Mouse (Mus musculus): Measurements from ENCODE around the gene Fahd1. TPM values are rescaled to one million over a fixed set of nuclear protein-coding genes. Genes with fewer than 3 reads are reported as not detected.

Gene Fahd1
- 10 to 100 TPM; 19.8 to 20.6 TPM for total RNA-seq (2021)

- peak; percentile 75 to 96 for DNase-seq (ENCODE audit: extremely low spot score in 1 of 2, low spot score in 1 of 2)
Measured at GRCm38 (mm10) chr17:24850065-24850772, at the start of gene Fahd1. TSS of gene Fahd1 (minus strand) at chr17:24850364.

DNA sequence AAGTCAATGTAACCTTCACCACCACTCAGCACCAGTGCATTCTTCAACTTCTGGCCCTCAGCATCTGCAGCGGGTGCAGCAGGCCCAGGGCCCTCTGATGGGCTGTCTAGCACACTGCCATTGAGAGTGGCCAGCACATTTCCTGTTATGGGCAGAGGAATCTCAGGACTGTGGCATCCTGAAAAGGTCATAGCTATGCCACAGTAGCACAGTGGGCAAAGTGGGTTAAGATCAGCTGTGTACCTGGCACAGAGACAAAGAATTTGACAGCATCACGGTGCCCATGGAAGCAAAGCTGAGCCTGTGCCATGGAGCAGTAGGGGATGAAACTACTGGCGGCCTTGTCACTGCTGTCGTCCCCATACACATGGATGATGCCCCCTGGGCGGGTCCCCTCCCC lies 49.0 kb upstream of the Fahd1 start:
- DNase-seq (ENCODE audit: extremely low spot score in 1 of 2, low spot score in 1 of 2) = no peak

DNA sequence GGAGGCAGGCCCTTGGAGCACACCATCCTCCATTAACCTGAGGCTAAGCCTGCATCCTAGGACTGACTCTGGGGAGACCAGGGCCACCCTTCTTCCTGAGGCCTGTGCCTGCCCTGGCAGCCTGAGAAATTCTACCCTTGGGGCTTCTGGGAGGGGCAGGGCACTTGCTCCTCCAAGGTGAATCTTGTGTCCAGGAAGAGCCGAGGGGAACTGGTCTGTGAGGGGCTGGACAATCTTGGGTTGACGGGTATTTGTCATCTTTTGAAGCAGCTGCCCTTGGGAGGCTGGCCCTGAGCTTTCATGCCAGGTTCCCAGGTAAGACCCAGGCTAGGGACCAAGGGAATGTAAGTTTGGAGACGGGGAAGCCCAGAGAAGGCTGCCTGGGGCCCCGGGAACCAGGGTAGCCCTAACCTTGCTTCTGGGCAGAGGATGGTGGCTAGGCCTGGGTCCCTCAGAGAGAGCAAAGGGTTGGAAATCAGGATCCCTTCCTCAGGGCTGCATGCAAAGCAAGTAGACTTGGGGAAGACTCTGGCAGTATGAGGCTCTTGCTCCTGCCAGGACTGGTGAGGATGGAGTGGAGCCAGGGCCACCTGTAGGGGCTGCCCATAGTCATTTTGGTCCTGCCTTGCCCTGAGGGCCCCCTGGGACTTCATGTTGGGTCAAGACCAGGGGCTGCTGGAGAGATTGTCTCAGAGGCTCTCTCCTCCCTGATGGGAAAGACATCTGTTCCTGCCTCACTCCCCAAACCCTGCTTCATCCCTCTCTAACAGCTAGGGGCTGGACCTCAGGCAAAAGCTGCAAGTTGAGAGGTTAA lies 48.1 kb upstream of the Fahd1 start:
- DNase-seq (ENCODE audit: extremely low spot score in 1 of 2, low spot score in 1 of 2) = no peak

- no peak for DNase-seq (ENCODE audit: extremely low spot score in 1 of 2, low spot score in 1 of 2)
Measured at GRCm38 (mm10) chr17:24897600-24897999, 47.4 kb upstream of the Fahd1 start.

DNA sequence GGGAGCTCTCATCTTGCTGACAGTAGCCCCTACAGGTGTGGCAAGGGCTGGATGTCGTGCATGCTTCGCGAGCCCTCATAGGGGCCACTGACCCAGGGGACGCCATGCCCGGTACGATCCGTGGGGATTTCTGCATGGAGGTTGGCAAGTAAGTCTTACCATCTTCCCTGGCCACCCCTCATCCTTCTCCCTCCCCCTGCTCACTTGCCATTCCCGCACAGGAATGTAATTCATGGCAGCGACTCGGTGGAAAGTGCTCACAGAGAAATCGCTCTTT lies 46.8 kb upstream of the Fahd1 start:
- DNase-seq (ENCODE audit: extremely low spot score in 1 of 2, low spot score in 1 of 2) = no peak

DNA sequence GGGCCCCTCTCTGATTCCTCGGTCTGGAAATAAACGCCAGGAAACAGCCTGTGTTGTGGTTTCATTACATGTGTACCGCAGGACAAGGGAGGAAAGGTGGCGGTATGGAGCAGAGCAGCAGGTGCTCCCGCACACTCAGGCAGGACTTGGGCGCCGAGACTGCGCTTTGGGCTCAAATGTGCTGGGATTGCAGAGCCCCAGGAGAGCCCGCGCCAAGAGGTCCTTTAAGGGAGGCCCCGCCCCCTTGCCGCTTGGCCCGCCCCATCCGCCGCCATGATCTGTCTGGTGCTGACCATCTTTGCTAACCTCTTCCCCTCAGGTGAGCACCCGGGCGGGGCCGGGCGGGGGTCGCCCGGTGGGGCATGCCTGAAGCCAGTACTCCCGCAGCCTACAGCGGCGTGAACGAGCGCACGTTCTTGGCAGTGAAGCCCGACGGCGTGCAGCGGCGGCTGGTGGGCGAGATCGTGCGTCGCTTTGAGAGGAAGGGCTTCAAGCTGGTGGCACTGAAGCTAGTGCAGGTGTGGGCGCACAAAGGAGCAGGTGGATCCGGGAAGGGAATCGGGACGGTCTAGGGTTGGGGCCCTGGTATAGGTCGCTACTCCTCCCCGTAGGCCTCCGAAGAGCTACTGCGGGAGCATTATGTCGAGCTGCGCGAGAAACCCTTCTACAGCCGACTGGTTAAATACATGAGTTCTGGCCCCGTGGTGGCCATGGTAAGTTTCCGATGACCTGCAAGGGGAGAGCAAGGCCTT lies 46.3 kb upstream of the Fahd1 start, which contains the start of gene Nme3:
Nme3 (plus strand) TSS at position 260 of the 752 bp plus-strand sequence.
- peak; percentile 64 to 75 for DNase-seq (ENCODE audit: extremely low spot score in 1 of 2, low spot score in 1 of 2)

DNA sequence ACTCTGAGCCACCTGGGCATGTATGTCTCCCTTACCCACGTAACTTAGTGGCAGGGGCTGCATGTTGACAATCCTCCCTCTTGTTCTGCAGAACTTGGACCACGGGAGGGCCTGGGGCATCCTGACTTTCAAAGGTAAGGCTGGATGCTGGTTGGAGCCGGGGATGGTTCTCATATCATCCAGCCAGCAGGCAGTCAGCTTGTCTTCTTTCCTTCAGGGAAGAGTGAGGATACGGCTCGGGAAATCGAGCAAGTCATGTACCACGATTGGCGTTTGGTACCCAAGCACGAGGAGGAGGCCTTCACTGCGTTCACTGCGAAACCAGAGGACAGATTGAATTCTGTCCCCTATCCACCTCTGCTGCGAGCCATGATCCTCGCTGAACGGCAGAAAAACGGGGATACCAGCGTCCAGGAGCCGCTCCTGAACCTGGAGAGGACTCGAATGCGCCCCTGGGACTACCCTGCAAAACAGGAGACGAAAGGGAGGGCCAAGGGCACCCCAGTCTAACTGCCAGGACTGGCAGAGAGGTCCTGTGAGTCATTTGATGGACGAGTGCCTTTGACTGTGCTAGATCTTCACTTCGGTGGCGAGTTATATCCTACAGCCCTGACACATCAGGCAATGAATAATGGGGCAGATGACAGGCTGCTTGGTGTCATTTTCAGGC lies 45.5 kb upstream of the Fahd1 start:
- DNase-seq (ENCODE audit: extremely low spot score in 1 of 2, low spot score in 1 of 2) = no peak

GRCm38 (mm10) chr17:24894995-24895547 lies 44.9 kb upstream of the Fahd1 start, which contains the start of the genes Eme2 and Mrps34:
TSS of gene Eme2 (minus strand) at chr17:24895087.
TSS of gene Mrps34 (plus strand) at chr17:24895116.
- DNase-seq (ENCODE audit: extremely low spot score in 1 of 2, low spot score in 1 of 2) = peak; percentile 72 to 84

DNA sequence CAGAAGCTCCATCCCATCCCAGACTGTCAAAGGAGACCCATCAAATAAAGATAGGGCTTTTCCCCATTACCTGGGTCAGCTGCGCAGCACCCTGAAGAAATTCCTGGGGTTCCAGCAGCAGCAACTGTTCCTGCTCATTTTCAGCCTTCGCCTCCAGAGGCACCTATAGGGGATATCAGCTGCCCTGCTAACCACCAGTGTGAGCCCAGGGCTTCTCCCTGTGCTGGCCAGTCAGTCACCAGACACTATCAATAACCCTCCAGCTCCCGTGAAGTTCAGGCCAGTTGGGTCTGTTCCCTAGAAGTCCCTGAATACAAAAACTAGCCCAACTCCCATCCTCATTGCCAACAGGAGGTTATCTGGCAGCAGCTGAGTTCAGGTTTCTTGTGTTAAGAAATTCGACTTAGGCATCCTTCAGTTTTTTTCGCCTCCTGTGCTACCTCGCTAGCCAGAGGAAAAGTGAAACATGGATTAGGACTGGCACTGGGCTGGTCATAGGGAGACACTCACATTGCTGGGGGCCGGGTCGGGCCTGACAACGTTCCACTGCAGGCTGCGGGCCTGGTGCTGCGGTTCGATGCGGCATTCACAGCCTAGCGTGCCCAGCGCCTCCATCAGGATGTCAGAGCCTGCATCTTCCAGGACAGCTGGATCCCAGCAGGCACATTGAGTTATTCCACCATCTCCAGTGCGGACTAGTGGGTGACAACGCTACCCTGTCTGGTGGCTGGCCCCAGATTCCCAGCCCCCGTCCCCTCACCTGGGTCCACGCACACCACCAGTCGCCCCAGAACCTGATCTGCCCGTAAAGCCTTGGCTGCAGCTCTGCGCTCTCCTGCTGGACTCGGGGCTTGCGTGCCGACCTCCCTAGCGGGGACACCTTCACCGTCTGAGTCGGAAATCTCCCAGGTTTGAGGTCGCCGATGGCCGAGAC lies 44.2 kb upstream of the Fahd1 start:
- no peak for DNase-seq (ENCODE audit: extremely low spot score in 1 of 2, low spot score in 1 of 2)

DNA sequence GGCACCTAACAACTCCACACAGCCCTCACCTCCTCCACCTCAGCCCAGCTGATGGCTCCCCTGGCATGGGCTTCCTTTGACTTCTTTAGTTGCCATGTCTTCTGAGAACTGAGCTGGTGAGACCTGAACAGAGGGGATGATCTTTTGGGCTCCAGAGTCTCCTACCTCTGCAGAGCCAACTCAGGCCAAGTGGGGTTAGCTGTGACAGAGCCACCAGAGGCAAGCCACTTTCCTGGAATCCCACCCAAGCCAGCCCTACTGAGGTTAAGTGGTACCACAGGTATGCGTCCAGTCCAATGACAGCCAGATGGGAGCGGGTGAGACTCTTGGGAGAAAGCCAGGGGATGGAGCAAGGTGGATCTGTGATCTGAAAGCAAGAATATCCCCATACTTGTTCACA lies 43.1 kb upstream of the Fahd1 start:
- DNase-seq (ENCODE audit: extremely low spot score in 1 of 2, low spot score in 1 of 2) = no peak

GRCm38 (mm10) chr17:24892785-24893184 lies 42.6 kb upstream of the Fahd1 start:
- DNase-seq (ENCODE audit: extremely low spot score in 1 of 2, low spot score in 1 of 2) = no peak

DNA sequence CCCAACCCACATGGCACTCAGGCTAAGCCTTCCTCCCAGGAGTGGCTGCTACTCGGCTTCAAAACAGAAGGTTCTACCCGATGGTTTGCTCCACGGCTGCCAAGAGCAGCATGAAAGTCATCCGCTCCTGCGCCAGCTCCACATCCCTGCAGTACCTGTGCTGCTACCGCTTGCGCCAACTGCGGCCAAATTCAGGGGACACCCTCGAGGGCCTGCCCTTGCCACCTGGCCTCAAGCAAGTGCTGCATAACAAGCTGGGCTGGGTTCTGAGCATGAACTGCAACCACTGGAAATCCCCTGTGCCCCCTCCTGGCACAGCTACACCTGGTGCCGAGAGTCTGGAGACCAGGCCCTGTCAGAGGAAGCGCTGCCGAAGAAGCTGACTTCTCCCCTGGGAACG lies 41.2 kb upstream of the Fahd1 start:
- no peak for DNase-seq (ENCODE audit: extremely low spot score in 1 of 2, low spot score in 1 of 2)

GRCm38 (mm10) chr17:24890151-24891092 lies 40.3 kb upstream of the Fahd1 start:
- DNase-seq (ENCODE audit: extremely low spot score in 1 of 2, low spot score in 1 of 2) = no peak

- no peak for DNase-seq (ENCODE audit: extremely low spot score in 1 of 2, low spot score in 1 of 2)
Measured at GRCm38 (mm10) chr17:24888862-24889261, 38.7 kb upstream of the Fahd1 start.

GRCm38 (mm10) chr17:24887291-24888080 lies 37.3 kb upstream of the Fahd1 start:
- no peak for DNase-seq (ENCODE audit: extremely low spot score in 1 of 2, low spot score in 1 of 2)

DNA sequence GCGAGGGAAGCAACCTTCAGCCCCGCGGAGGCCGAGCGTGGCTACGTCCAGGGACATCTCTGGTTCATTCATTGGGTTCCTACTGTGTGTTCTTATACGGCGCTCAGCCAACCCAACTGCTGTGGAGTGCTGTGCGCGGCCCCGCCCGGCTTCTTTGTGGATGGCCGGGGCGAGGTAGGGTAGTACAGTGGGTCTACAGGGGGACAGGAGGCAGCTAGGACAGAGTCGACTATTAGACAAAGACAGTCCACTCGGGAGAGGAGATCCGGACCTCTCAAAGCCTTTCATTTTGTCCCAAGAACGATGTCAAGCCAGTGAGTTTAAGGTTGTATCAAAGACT lies 36.7 kb upstream of the Fahd1 start:
- DNase-seq (ENCODE audit: extremely low spot score in 1 of 2, low spot score in 1 of 2) = no peak

- peak; percentile 93 for DNase-seq (ENCODE audit: extremely low spot score in 1 of 2, low spot score in 1 of 2)
Measured at GRCm38 (mm10) chr17:24886134-24886931, 36.2 kb upstream of the Fahd1 start, which contains the start of the genes Nubp2 and Spsb3. TSS of gene Nubp2 (minus strand) at chr17:24886349. TSS of gene Spsb3 (plus strand) at chr17:24886643.
